Mouse (Mus musculus): ENCODE data around the gene Olfr1168.
"Not testable (repeated sequence)": the region's sequence is repeated elsewhere in the genome, so short reads cannot be mapped to it uniquely, and the experiment has no call there.

The Olfr1168 gene

GRCm38 (mm10) chr2:88181580-88181979 is at the start of gene Olfr1168:
Gene Olfr1168 (plus strand): TSS chr2:88181880.
- DNase-seq = no peak

GRCm38 (mm10) chr2:88155093-88155492 is 26.6 kb upstream of the Olfr1168 start, which contains the start of gene Olfr1167:
Gene Olfr1167 (minus strand): TSS chr2:88155193.
- DNase-seq = not testable (repeated sequence)

GRCm38 (mm10) chr2:88220784-88221183 is 39.1 kb downstream of the Olfr1168 start:
- DNase-seq = no peak

GRCm38 (mm10) chr2:88228234-88228633 is 46.6 kb downstream of the Olfr1168 start, which contains the start of gene Olfr1170:
Gene Olfr1170 (minus strand): TSS chr2:88228334.
- no peak for DNase-seq

Measured in cerebellum, postnatal 25 days (tissue).